Mouse (Mus musculus): ENCODE data around the gene Gm973. TPM values are rescaled to one million over a fixed set of nuclear protein-coding genes. Genes with fewer than 3 reads are reported as not detected.

Gene Gm973
- polyA plus RNA-seq, 1 experiment = 72.5 TPM

GRCm38 (mm10) chr1:59484791-59485785 is 31.0 kb upstream of the Gm973 start:
- Histone ChIP-seq H3K27me3 (ENCODE audit: control insufficient read depth, insufficient read depth, low read length) (no peaks in the 10 kb centered on the region), H3K27ac (ENCODE audit: control insufficient read depth, insufficient read depth, low read depth, low read length) (peak overlapping the region; percentile 23), H3K4me1 (ENCODE audit: control insufficient read depth, insufficient read depth, low read length) (peaks cover 20% of the 10 kb centered on the region), H3K36me3 (ENCODE audit: control insufficient read depth, insufficient read depth, low read length) (no peaks in the 10 kb centered on the region), H3K4me3 (ENCODE audit: control insufficient read depth, low read depth, low read length) (no peak overlapping the region)
- TF ChIP-seq POLR2A (IDR thresholded peaks at IDR 0.05; ENCODE audit: control insufficient read depth, low read depth, low read length) = no peak
- TF ChIP-seq CTCF (IDR thresholded peaks at IDR 0.05; ENCODE audit: control insufficient read depth, insufficient read depth, insufficient replicate concordance, low read depth, low read length) = no peak

GRCm38 (mm10) chr1:59485803-59486202 is 30.3 kb upstream of the Gm973 start:
- H3K36me3 ChIP-seq (ENCODE audit: control insufficient read depth, insufficient read depth, low read length) = no peaks in the 10 kb centered on the region
- H3K4me1 ChIP-seq (ENCODE audit: control insufficient read depth, insufficient read depth, low read length) = peaks cover 18% of the 10 kb centered on the region

GRCm38 (mm10) chr1:59487651-59488051 is 28.4 kb upstream of the Gm973 start:
- TF ChIP-seq POLR2A (IDR thresholded peaks at IDR 0.05; ENCODE audit: control insufficient read depth, low read depth, low read length) (no peak), CTCF (IDR thresholded peaks at IDR 0.05; ENCODE audit: control insufficient read depth, insufficient read depth, insufficient replicate concordance, low read depth, low read length) (no peak)
- H3K27ac ChIP-seq (ENCODE audit: control insufficient read depth, insufficient read depth, low read depth, low read length) = no peak overlapping the region
- H3K4me3 ChIP-seq (ENCODE audit: control insufficient read depth, low read depth, low read length) = no peak overlapping the region
- peaks cover 17% of the 10 kb centered on the region for H3K4me1 ChIP-seq (ENCODE audit: control insufficient read depth, insufficient read depth, low read length)
- no peaks in the 10 kb centered on the region for H3K36me3 ChIP-seq (ENCODE audit: control insufficient read depth, insufficient read depth, low read length)
- H3K27me3 ChIP-seq (ENCODE audit: control insufficient read depth, insufficient read depth, low read length) = no peaks in the 10 kb centered on the region

More at GRCm38 (mm10) chr1:59485803-59486202, 30.3 kb upstream of the Gm973 start:
- no peak overlapping the region for H3K27ac ChIP-seq (ENCODE audit: control insufficient read depth, insufficient read depth, low read depth, low read length)
- H3K4me3 ChIP-seq (ENCODE audit: control insufficient read depth, low read depth, low read length) = no peak overlapping the region
- TF ChIP-seq POLR2A (IDR thresholded peaks at IDR 0.05; ENCODE audit: control insufficient read depth, low read depth, low read length) = no peak
- H3K27me3 ChIP-seq (ENCODE audit: control insufficient read depth, insufficient read depth, low read length) = no peaks in the 10 kb centered on the region

- Histone ChIP-seq H3K4me1 (ENCODE audit: control insufficient read depth, insufficient read depth, low read length) (peaks cover 9% of the 10 kb centered on the region), H3K36me3 (ENCODE audit: control insufficient read depth, insufficient read depth, low read length) (no peaks in the 10 kb centered on the region), H3K27ac (ENCODE audit: control insufficient read depth, insufficient read depth, low read depth, low read length) (no peak overlapping the region), H3K4me3 (ENCODE audit: control insufficient read depth, low read depth, low read length) (no peak overlapping the region), H3K27me3 (ENCODE audit: control insufficient read depth, insufficient read depth, low read length) (no peaks in the 10 kb centered on the region)
- TF ChIP-seq POLR2A (IDR thresholded peaks at IDR 0.05; ENCODE audit: control insufficient read depth, low read depth, low read length) (no peak), CTCF (IDR thresholded peaks at IDR 0.05; ENCODE audit: control insufficient read depth, insufficient read depth, insufficient replicate concordance, low read depth, low read length) (no peak)
These were observed 27.6 kb upstream of the Gm973 start for GRCm38 (mm10) chr1:59488481-59488880.

- Histone ChIP-seq H3K27me3 (ENCODE audit: control insufficient read depth, insufficient read depth, low read length) (no peaks in the 10 kb centered on the region), H3K4me3 (ENCODE audit: control insufficient read depth, low read depth, low read length) (no peak overlapping the region), H3K4me1 (ENCODE audit: control insufficient read depth, insufficient read depth, low read length) (peaks cover 6% of the 10 kb centered on the region; the same call in 1 of the 2 replicates), H3K36me3 (ENCODE audit: control insufficient read depth, insufficient read depth, low read length) (no peaks in the 10 kb centered on the region), H3K27ac (ENCODE audit: control insufficient read depth, insufficient read depth, low read depth, low read length) (no peak overlapping the region)
- TF ChIP-seq POLR2A (IDR thresholded peaks at IDR 0.05; ENCODE audit: control insufficient read depth, low read depth, low read length) (no peak), CTCF (IDR thresholded peaks at IDR 0.05; ENCODE audit: control insufficient read depth, insufficient read depth, insufficient replicate concordance, low read depth, low read length) (no peak)
These were observed 27.1 kb upstream of the Gm973 start for GRCm38 (mm10) chr1:59488991-59489390.

GRCm38 (mm10) chr1:59491517-59491916 is 24.5 kb upstream of the Gm973 start:
- H3K4me3 ChIP-seq (ENCODE audit: control insufficient read depth, low read depth, low read length) = no peak overlapping the region
- no peaks in the 10 kb centered on the region for H3K36me3 ChIP-seq (ENCODE audit: control insufficient read depth, insufficient read depth, low read length)
- TF ChIP-seq POLR2A (IDR thresholded peaks at IDR 0.05; ENCODE audit: control insufficient read depth, low read depth, low read length) = no peak
- no peak for TF ChIP-seq CTCF (IDR thresholded peaks at IDR 0.05; ENCODE audit: control insufficient read depth, insufficient read depth, insufficient replicate concordance, low read depth, low read length)
- no peaks in the 10 kb centered on the region for H3K27me3 ChIP-seq (ENCODE audit: control insufficient read depth, insufficient read depth, low read length)
- no peak overlapping the region for H3K27ac ChIP-seq (ENCODE audit: control insufficient read depth, insufficient read depth, low read depth, low read length)
- H3K4me1 ChIP-seq (ENCODE audit: control insufficient read depth, insufficient read depth, low read length) = no peaks in the 10 kb centered on the region

- H3K27ac ChIP-seq (ENCODE audit: control insufficient read depth, insufficient read depth, low read depth, low read length) = no peak overlapping the region
- no peaks in the 10 kb centered on the region for H3K36me3 ChIP-seq (ENCODE audit: control insufficient read depth, insufficient read depth, low read length)
- H3K27me3 ChIP-seq (ENCODE audit: control insufficient read depth, insufficient read depth, low read length) = no peaks in the 10 kb centered on the region
- H3K4me3 ChIP-seq (ENCODE audit: control insufficient read depth, low read depth, low read length) = no peak overlapping the region
- TF ChIP-seq CTCF (IDR thresholded peaks at IDR 0.05; ENCODE audit: control insufficient read depth, insufficient read depth, insufficient replicate concordance, low read depth, low read length) = no peak
- no peak for TF ChIP-seq POLR2A (IDR thresholded peaks at IDR 0.05; ENCODE audit: control insufficient read depth, low read depth, low read length)
- H3K4me1 ChIP-seq (ENCODE audit: control insufficient read depth, insufficient read depth, low read length) = no peaks in the 10 kb centered on the region
These were observed 23.6 kb upstream of the Gm973 start for GRCm38 (mm10) chr1:59492432-59492831.
